Mouse (Mus musculus) embryo, embryonic 9.5 days (tissue): Measurements from ENCODE around the gene Sgpl1.

Experiments
- DNase-seq: peaks from one replicate; pipeline ENCODE4 v3.0.0-alpha.2; 2017; ENCODE audit errors: extremely low spot score

Gene Sgpl1

DNA sequence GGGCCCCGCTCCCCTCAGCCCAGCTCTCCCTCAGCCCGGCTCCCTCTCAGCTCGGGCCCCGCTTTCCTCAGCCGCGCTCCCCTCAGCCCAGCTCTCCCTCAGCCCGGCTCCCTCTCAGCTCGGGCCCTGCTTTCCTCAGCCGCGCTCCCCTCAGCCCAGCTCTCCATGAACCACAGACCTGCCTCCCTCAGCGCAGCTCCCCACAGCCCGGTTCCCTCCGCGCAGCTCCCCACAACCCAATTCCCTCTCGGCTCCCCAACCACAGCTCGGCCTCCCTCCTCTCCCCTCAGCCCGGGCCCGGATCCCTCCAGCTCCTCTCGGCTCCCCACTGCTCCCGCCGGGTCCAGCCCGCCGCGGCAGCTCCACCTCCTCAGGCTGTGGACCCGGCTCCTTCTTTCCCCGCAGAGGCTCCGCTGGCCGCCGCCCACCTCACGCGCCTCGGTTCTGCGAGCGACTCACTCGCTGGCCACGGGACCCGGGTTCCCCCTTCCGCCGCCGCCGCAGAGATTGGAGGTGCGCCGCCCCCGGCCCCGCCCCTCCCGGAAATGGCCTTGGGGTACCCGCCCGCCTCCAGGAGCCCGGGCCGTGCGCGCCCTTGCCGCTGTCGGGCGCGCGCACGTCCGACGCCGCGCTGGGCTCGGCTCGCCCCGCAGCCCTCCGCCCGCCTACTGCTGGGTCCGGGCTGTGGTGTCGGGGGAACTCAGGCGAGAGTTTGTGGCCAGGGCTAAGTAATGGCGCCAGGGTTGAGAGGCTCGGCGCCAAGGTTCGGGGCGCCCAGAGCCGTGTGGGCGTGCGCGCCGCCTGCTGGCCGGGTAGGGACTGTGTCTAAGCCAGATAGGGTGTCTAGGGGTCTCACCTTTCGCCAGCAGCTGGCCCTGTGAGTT, at the start of gene Sgpl1:
Gene Sgpl1, minus strand, starts transcription at position 547 of the 884 bp plus-strand sequence.
- peak; percentile 91 for DNase-seq

DNA sequence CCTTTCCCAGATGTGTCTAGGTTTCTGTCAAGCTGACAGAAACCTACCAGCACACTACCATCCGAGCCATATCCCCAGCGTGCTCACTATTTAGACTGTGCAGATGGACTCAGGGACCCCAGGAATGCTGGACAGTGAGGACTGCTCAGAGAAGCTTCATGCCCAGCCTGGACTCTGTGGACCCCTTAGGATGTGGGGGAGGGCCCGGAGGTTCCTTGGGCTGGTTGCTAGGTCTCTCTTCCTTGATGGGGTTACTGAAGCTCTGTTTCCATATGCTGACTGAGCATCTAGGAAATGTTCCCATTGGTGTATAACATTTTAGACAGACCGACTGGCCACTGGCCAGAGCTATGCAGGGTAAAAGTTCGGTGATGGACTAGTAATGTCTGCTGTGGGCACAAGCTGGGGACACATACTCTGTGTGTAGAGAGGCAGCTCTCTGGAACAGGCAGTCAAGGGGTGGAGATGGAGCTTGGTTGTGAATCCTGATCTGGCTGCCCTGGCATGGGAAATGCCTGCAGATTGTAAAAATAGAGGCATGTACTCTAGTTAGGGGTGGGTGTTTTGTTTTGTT, 48.3 kb upstream of the Sgpl1 start:
- DNase-seq: no peak

DNA sequence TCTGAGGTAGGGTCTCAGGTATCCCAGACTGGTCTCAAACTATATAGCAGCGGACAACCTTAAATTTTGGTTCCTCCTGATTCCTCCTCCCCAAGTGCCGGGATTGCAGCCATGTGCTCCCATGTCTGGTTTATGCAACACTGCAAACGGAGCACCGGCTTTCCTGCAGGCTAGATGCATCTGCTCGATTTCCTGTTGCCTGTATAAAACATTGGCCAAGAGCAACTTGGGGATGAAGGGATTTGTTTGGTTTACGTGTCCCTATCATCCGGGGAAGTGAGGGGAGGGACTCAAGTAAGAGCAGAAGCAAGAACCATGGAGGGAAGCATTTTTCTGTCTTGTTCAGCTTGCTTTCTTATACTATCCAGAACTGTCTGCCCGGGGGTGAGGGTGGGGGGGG, 47.7 kb upstream of the Sgpl1 start:
- no peak for DNase-seq

DNA sequence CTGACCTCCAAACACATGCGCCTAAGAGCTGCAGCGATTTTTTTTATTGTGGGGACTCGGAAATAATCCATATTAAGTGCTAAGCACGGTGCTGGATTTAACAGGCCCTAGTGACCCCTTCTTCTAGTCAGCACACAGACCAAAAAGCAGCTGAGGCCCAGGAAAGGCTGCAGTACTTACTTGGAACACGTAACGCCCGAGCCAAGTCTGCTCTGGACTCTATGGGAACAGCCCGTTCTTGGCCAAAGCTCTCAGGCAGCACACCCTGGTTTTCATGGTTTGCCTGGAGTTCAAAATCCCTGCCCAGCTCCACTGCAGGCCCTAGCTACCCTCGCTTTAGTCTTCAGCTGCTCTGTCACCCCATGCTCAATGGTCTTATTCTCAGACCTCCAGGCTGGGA, 47.1 kb upstream of the Sgpl1 start:
- DNase-seq: no peak

DNA sequence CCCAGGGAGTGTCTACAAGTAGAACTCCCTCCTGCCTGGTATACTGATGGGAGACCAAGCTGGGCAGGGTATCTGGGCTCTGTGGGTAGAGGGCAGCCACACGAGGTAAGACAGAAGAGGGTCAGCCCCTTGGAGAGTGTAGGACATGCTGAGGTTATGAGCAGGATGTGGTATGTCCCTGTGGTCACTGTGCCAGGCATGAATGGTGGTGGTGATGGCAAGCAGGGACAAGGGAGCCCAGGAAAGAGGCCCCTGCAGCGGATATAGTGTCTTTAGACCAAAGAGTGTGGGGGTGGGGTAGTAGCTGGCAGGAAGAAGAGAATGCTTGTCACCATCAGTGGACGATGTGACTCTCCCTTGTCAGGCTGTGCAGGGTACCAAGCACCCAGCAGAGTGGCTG, 40.5 kb upstream of the Sgpl1 start:
- DNase-seq: no peak

DNA sequence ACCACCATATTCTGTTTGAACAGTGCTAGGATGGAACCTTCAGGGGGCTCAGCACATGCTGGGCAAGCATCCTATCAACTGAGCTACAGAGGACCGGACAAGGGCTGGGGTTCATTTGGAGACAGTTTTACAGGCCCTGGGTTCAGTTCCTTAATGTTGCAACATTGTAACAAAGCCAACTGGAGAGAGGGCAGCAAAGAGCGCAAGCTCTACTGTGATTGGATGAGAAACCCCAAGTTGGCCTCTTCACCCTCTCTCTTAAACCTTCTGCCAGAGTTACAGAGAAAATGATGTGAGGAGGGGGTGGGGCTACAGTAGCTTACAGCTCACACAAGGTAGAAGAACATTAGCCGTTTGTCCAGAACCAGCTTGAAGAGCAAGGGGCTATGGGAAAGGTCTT, 39.5 kb upstream of the Sgpl1 start:
- no peak for DNase-seq

DNA sequence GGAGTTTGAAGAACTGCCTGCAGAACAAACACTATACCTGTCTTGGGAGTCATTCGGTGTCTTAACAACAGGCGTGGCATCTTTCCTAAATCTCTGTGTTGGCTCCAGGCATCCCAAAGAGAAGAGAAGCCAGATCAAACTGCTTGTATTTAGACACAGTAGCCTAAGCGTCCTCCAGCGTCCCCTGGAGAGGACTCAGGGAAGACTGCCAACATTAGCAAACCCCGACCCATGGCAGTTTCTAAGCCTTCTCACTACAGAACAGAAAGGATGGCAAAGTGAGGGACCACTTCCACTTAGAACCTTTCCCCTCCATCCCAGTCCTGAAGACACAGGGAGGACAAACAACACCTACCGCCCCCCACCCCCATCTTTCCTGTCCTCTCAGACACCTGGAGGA, 32.4 kb upstream of the Sgpl1 start:
- DNase-seq: no peak

DNA sequence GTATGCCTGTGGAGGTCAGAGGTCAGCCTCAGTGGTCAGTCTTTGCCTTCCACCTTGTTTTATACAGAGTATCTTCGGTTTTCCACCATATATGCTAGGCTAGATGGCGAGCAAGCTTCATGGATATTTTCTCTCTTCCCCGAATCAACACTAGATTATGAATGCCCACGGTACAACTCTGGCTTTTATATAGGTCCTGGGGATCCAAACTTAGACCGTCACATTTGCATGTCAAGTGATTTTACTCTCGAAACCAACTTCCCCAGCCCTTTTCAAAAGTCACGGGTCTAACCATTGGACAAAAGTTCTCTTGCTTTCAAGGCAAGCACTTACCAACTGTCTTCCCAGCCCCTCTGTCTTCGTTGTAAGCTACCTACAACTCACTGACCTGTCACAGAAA, 31.2 kb upstream of the Sgpl1 start:
- DNase-seq: no peak

DNA sequence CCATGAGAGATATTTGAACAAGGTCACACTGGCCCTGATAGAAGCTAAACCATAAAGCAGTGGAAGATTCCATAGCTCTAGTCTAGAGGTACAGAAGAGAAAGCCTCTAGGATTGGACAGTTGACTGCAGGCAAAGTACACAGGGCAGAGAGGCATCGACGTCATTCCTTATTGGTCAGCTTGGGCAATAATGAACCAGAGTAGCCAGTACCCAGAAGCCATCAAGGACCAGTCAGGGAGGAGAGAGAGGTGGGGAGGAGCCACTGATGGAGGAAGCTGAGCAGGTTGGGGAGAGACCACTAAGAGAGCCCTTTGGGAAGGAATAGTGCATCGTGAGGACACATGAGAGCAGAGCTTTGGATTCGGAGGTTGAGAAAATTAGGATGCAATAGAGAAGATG, 30.2 kb upstream of the Sgpl1 start:
- no peak for DNase-seq

DNA sequence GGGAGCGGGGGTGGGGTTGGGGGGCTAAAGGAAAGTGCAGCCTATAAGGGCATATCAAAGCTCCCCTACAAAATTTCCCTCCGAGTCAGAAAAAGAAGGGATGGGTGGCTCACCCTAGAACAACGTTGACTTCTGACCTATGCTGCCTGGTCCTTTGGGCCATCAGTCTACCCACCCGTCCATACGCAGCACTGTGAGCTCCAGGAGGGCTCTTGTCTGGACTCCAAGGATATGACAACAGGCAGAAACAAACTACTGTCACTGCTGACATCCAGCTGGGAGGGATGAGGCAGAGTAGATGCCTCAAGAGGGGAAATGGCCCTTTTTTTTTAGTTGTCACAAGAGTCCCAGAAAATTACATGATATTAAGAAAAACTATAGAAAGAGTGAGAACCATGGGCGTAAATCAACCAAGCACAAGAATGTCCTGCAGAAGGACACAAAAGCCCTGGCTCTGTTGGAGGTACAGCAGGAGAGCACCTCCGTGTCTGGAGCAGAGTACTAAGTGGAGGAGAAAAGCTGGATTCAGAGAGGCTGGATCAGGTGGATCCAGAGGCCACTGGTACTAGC, 28.8 kb upstream of the Sgpl1 start:
- no peak for DNase-seq

DNA sequence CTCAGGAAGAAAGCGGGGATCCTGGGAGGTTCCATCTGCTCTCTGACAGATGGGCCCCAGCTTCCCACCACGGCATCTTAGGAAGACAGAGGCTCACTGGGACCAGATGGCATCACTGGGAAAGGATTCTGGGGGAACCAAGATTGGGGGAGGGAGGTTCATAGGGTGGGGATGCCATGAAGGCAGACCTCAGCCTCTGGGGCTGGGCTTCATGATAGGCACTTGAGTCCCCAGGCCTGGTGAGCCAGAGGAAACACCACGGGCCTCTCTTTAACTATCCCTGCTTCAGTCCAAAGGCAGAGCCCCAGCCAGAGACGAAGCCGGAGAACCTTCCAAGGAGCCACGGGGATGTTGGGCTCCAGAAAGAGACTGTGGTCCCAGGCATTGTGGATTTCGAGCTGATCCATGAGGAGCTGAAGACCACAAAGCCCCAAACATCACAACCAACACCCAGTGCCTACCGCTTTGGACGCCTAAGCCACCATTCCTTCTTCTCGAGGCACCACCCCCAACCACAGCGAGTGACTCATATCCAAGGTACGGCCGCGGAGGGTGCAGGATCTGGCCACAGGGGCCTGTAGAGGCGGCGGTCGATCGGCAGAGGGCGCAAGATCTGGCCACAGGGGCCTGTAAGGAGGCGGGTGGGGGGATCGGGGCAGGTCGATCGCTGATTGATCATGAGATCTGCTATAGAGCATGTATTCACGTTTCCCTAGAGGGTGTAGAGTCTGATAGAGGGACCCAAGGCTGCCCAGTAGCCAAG, 28.1 kb upstream of the Sgpl1 start:
- peak; percentile 61 for DNase-seq

DNA sequence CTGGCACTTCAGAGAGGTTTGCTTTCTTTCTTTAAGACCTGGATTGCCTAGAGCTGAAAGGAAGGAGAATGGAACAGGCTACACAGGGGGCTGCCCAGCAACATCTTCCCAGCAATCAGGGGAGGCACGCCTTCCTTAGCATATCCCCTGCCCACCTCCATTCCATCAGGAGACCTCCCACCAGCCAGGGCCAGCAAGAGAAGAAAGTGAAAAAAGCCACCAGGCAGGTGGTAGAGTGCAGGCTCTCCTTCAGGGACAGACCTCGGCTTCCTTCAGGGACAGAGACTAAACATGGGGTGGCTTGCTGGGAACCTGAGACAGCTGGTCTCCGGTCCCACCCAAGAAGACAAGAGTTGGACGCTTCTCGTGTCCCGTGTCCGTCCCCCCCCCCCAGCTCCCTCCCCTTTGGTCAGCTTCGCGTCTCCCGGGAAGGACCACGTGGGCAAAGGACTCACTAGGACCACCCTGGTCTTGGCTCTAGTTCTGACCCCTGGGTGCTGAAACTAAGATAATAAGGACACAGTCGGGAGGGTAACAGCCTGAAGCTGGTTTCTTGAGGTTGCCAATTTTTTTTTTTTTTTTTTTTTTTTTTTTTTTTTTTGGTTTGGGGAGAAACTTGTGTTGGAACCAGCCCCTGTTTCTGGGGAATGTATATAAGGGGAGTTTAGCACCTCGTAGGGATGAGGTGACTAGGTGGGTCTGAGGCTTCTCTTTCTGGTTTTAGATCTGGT, 27.4 kb upstream of the Sgpl1 start:
- no peak for DNase-seq

DNA sequence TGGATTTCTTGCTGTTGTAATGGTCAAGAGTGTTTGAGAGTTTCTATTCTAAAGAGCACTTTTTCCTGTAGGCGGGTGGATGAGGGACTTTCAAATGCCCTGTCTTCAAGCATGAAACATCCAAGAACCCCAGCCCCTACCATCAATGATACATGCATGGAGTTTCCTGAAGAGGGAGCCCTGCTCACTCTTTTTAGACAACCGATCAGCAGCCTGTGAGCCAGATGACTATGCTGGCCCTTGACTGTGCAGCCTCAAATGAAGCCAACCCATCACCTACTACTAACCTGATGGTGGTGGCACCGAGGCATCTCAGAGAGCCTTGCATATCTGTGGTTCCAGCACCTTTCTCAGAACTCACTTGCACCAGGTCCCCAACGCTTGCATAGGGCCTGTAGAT, 25.0 kb upstream of the Sgpl1 start:
- no peak for DNase-seq

DNA sequence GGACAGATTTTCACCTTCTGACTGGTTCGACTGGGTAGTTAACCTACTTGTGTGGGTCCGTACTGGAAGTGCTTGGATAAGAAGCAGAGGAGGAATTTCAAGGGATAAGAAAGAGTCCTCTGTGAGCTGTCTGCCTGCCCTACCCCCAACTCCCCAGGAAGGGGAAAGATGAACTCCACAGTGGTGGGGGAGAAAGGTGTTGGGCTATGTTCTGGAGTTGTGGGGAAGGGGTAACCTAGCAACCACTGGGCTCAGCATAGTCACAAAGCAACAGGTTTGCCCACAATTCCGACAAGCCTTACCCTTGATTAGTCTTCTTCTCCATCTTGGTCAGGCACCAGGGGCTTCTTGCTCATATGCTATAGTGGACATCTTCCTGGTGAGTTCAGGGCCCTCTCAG, 24.2 kb upstream of the Sgpl1 start, which contains the start of gene Tbata:
Gene Tbata, plus strand, starts transcription at position 301 of the 400 bp plus-strand sequence.
- no peak for DNase-seq

DNA sequence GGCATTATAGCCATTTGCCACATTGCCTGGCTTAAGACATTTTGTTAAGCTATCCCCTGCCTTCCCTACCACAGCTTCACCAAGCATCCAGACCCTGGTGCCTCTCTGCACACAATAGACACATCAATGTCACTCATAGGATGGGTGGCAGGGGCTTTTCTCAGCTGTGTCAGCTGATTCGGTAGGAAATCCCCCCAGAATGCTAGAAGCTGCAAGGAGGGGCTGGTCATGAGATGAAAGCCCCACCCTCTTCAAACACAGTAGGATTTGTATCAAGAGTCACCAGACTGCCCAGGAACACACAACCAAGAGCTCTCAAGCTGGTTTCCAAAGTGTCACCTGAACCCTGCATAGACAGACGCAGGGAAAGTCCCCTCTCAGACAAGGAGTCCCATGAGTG, 20.9 kb upstream of the Sgpl1 start:
- no peak for DNase-seq

DNA sequence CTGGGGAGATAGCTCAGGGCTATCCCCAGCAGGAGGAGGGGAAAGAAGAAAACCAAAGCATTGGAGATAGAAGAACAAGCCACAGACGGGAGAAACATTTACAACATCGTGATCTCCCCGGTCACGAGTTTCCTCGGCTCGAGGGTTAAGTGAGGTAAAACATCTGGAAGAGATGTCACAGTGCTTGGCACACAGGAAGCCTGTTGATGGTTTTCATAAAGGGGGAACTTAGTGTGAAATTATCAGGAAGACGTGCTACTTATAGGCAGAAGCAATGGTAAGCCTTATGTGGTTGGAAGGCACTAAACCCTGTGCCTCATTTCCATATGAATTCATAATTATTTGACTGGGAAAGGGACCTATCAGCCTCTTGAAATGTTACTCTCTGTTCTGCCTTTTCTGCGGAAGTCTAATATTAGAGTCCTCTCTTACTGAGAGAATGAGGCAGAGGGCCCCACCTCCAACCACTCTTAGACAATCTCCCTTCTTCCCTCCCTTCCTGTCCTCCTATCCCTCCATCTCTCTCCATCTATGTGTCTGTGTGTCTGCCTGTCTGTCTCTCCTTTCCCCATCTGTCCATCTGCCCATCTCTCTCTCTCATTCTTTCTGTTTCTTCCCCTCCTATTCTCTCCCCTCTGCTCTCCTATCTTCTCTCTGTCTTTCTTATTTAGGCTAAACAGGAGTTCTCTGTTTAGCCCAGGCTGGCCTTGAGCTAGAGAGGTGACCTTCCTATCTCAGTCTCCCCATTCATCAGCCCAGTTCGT, 20.0 kb upstream of the Sgpl1 start:
- DNase-seq: no peak

DNA sequence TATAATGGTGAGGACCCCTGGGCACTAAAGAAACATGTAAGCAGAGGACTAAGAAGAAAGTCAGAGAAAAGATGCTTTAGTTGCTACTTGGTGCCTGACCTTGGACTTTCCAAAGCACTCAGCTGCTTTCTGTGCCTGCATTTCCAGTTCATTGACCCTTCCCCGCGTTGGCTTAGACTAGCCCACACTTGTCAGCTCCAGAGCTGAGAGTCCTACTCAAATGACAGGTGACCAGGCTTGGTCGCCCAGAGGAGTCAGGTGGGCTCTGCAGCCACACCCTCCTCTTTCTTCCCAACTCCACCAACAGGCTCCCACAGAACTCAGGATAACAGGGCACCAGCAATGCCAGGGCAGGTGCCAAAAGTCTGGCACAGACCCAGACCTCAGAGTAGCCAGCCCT, 14.9 kb upstream of the Sgpl1 start:
- no peak for DNase-seq

DNA sequence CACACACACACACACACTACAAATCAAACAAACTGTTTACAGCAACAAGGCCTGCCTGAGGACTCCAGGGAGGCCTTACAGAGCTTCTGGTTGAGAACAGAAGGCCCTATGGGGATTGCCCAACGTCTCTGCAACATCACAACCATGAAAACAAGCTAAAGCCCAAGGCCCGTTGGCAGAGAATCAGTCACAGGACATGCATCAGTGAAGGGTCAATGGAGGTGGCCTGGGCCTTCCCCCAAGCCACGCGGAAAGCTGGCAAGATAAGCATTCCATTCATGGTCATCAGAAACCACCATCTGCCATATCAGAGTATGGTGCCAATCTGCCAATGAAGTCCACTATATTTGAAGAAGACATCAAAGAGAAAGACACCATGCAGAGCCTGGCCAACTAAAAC, 13.2 kb upstream of the Sgpl1 start:
- no peak for DNase-seq

DNA sequence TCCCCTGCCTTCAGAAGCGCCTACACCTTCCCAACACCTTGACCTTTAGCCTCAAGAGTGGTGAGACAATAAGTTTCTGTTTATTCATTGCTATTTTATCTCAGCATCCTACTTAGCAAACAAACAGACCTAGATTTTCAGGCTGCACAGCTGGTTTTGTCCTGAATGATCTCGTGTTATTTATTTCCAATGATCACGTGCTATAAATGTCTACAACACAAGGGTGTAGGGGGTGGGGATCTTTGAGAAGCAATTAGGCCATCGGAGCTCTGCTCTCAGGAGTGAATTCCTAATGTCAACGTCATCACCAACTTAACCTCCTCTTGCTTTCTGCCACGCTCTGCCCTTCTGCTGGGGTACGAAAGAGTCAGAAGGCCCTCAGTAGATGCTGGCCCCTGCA, 12.6 kb upstream of the Sgpl1 start:
- DNase-seq: no peak

DNA sequence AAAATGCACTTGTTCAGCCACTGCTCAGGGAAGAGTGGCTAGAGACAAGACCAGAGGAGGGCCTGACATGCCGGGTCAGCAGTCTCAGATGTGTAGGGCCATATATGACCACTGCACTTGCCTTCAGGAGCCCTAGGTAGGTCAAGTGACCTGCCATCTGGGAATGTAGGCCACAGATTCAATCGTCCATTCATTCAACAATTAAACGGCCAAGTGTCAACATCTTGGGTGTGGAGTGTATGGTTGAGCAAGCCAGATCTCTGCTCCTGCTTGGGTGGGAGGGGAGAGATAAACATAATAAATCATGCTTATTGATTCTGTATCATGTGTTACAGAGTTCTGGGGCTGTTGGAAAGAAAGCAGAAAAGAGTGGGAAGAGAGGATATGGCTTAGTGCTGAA, 11.1 kb upstream of the Sgpl1 start:
- DNase-seq: no peak

DNA sequence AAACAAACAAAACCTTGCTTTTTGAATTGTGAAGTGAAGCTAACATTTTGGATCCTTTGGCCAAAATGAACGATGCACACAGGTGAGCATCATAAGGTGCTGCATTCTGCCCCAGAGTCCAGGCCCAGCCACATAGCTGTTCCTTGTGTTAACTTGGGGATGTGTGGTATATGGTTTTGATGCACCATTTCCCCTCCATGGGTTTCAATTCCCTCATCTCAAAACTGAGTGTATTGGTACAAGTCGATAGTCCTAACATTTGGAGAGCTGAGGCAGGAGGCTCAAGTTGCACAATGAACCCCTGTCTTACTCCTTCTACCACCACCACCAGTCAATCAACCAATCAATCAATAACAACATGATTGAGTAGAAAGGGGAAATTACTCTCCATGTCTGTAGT, 8.9 kb upstream of the Sgpl1 start:
- no peak for DNase-seq
